Mouse (Mus musculus) embryonic facial prominence, embryonic 14.5 days (tissue): ENCODE data around the gene Slc5a11. TPM values are rescaled to one million over a fixed set of nuclear protein-coding genes. Genes with fewer than 3 reads are reported as not detected.

Experiments
- ATAC-seq: fragments of 200-750 bp; cut with Nextera tagmentation; 2 replicates; pipeline ENCODE4 v1.8.0; 2017; ENCODE audit warnings: low read depth, moderate number of reproducible peaks, moderate TSS enrichment
- DNase-seq: peaks from one replicate; pipeline ENCODE4 v3.0.0-alpha.2; 2015; ENCODE audit warnings: low spot score
- H3K27ac ChIP-seq: fragments of 300-500 bp; sonication (generic); replicated peaks from 2 replicates; pipeline ENCODE4 v1.5.1; 2014; ENCODE audit warnings: low read depth, mild to moderate bottlenecking, low read length, moderate library complexity
- H3K27me3 ChIP-seq: fragments of 300-500 bp; sonication (generic); replicated peaks from 2 replicates; pipeline ENCODE4 v1.6.1; 2014; ENCODE audit warnings: low read length; ENCODE audit not compliant: control insufficient read depth, insufficient read depth
- H3K36me3 ChIP-seq: fragments of 300-500 bp; sonication (generic); 2 replicates; pipeline ENCODE4 v1.6.1; 2014; ENCODE audit warnings: low read length, mixed read lengths; ENCODE audit not compliant: control insufficient read depth, insufficient read depth
- H3K4me1 ChIP-seq: fragments of 300-500 bp; sonication (generic); 2 replicates; pipeline ENCODE4 v1.6.1; 2014; ENCODE audit warnings: antibody characterized with exemption, low read length; ENCODE audit not compliant: control insufficient read depth, insufficient read depth
- H3K4me2 ChIP-seq: fragments of 300-500 bp; sonication (generic); 2 replicates; pipeline ENCODE4 v1.6.1; 2014; ENCODE audit warnings: low read depth, mild to moderate bottlenecking, low read length, moderate library complexity, mixed read lengths
- H3K4me3 ChIP-seq: fragments of 300-500 bp; sonication (generic); 2 replicates; pipeline ENCODE4 v1.5.1; 2014; ENCODE audit warnings: low read depth, mild to moderate bottlenecking, low read length
- H3K9ac ChIP-seq: fragments of 300-500 bp; sonication (generic); 2 replicates; pipeline ENCODE4 v1.6.1; 2014; ENCODE audit warnings: low read depth, mild to moderate bottlenecking, low read length, moderate library complexity, mixed read lengths
- H3K9me3 ChIP-seq: fragments of 300-500 bp; sonication (generic); 2 replicates; pipeline ENCODE4 v1.6.1; 2016; ENCODE audit warnings: low read length; ENCODE audit not compliant: control insufficient read depth
- WGBS: fragments of 180-500 bp; shearing (Covaris S2); extraction: QIAGEN DNeasy Blood & Tissue Kit; methylation state at CpG from one replicate; pipeline ENCODE4 v1.1.7; 2014; 5-methylcytosine and 5-hydroxymethylcytosine counted together
- polyA plus RNA-seq: library from polyadenylated mRNA; unstranded; fragments of >200 nt; fragmentation: Nextera tagmentation; extraction: Ambion mirVana; gene quantifications from 2 replicates; pipeline ENCODE4 v1.2.1, GENCODE M21; 2014

The Slc5a11 gene
- polyA plus RNA-seq, 1 experiment from 2014 or later, result 0.26 TPM

- 85% methylated on average over 7 of the region's 7 CpGs for WGBS
- H3K4me2 ChIP-seq, result no peak overlapping the region
- no peaks in the 10 kb centered on the region for H3K27me3 ChIP-seq
- DNase-seq (no peak), ATAC-seq (no peak)
- H3K36me3 ChIP-seq, result peaks cover 89% of the 10 kb centered on the region
- no peak overlapping the region for H3K9ac ChIP-seq
- H3K9me3 ChIP-seq, result no peaks in the 10 kb centered on the region
- H3K4me1 ChIP-seq, result no peaks in the 10 kb centered on the region
- H3K27ac ChIP-seq, result no peak overlapping the region
- H3K4me3 ChIP-seq, result no peak overlapping the region
These were observed 80.8 kb downstream of the Slc5a11 start for GRCm38 (mm10) chr7:123295423-123295822.

- H3K36me3 ChIP-seq, result peaks cover 84% of the 10 kb centered on the region
- H3K4me3 ChIP-seq, result no peak overlapping the region
- DNase-seq (no peak), ATAC-seq (no peak)
- WGBS, result 92% methylated on average over 6 of the region's 6 CpGs
- H3K27ac ChIP-seq, result no peak overlapping the region
- no peaks in the 10 kb centered on the region for H3K9me3 ChIP-seq
- H3K4me1 ChIP-seq, result no peaks in the 10 kb centered on the region
- no peaks in the 10 kb centered on the region for H3K27me3 ChIP-seq
- no peak overlapping the region for H3K4me2 ChIP-seq
- no peak overlapping the region for H3K9ac ChIP-seq
These were observed 81.5 kb downstream of the Slc5a11 start for GRCm38 (mm10) chr7:123296097-123296496.

DNA sequence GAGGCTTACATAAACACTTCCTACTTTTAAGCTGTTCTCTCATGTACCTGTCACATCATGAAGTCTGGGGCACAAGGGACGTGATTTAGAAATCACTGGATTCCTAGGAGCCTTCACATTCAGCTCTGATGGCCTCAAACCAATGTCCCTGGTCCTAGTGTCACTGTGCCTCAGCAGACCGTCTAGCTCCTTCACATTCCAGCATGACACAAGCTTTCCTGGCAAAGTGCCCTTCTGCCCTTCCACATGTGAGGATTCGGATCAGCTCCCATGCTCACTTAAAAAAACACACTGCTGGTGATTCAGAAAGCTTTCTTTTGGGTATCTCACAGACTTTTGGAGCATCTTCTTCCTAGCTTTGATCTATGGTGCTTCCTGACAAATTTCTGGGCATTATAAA lies 83.6 kb downstream of the Slc5a11 start:
- Histone ChIP-seq H3K4me1 (no peaks in the 10 kb centered on the region), H3K4me2 (no peak overlapping the region), H3K36me3 (peaks cover 67% of the 10 kb centered on the region), H3K9ac (no peak overlapping the region), H3K27ac (no peak overlapping the region), H3K9me3 (no peaks in the 10 kb centered on the region), H3K27me3 (no peaks in the 10 kb centered on the region), H3K4me3 (no peak overlapping the region)
- WGBS, result 59% methylated on average over 3 of the region's 3 CpGs
- ATAC-seq, result no peak
- DNase-seq, result no peak

- Histone ChIP-seq H3K9me3 (no peaks in the 10 kb centered on the region), H3K27me3 (no peaks in the 10 kb centered on the region), H3K4me3 (no peak overlapping the region), H3K4me2 (no peak overlapping the region), H3K9ac (no peak overlapping the region), H3K27ac (no peak overlapping the region), H3K4me1 (no peaks in the 10 kb centered on the region), H3K36me3 (peaks cover 71% of the 10 kb centered on the region)
- ATAC-seq (no peak), DNase-seq (no peak)
- WGBS, result 79% methylated on average over 3 of the region's 3 CpGs
These were observed 85.7 kb downstream of the Slc5a11 start for GRCm38 (mm10) chr7:123300258-123300657.

GRCm38 (mm10) chr7:123305397-123305796 lies 90.8 kb downstream of the Slc5a11 start:
- 87% methylated on average over 2 of the region's 2 CpGs for WGBS
- H3K36me3 ChIP-seq, result peaks cover 65% of the 10 kb centered on the region

DNA sequence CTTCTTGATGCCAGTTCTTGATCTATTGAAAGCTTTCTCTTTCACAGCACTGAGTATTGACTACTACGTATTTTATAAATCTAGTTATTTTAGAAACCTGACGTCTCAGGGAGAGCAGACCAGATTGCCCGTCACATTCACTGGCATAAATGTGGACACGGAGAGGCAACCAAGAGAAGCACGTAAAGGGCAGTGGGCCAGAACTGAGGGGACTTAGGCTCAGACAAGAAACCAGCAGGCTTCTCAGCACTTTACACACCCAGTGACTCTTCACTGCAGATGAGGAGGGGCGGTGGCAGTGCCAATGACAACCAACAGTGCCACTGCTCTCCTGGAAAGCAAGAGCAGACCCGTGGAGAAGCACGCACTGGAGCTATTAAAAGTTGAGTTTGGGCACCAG lies 92.7 kb downstream of the Slc5a11 start:
- WGBS, result 90% methylated on average over 8 of the region's 8 CpGs
- no peaks in the 10 kb centered on the region for H3K27me3 ChIP-seq
- no peak overlapping the region for H3K9ac ChIP-seq
- H3K4me3 ChIP-seq, result no peak overlapping the region
- no peaks in the 10 kb centered on the region for H3K9me3 ChIP-seq
- no peak overlapping the region for H3K4me2 ChIP-seq
- H3K36me3 ChIP-seq, result peaks cover 80% of the 10 kb centered on the region
- DNase-seq (no peak), ATAC-seq (no peak)
- no peak overlapping the region for H3K27ac ChIP-seq
- no peaks in the 10 kb centered on the region for H3K4me1 ChIP-seq

More at GRCm38 (mm10) chr7:123305397-123305796, 90.8 kb downstream of the Slc5a11 start:
- H3K27ac ChIP-seq, result no peak overlapping the region
- H3K9ac ChIP-seq, result no peak overlapping the region
- H3K9me3 ChIP-seq, result no peaks in the 10 kb centered on the region
- H3K4me2 ChIP-seq, result no peak overlapping the region
- no peaks in the 10 kb centered on the region for H3K4me1 ChIP-seq
- no peak overlapping the region for H3K4me3 ChIP-seq
- DNase-seq (no peak), ATAC-seq (no peak)
- no peaks in the 10 kb centered on the region for H3K27me3 ChIP-seq

GRCm38 (mm10) chr7:123307887-123308558 lies 93.4 kb downstream of the Slc5a11 start:
- DNase-seq (no peak), ATAC-seq (no peak)
- Histone ChIP-seq H3K4me2 (no peak overlapping the region), H3K27me3 (no peaks in the 10 kb centered on the region), H3K4me3 (no peak overlapping the region), H3K27ac (no peak overlapping the region), H3K9me3 (no peaks in the 10 kb centered on the region), H3K36me3 (peaks cover 88% of the 10 kb centered on the region), H3K9ac (no peak overlapping the region), H3K4me1 (no peaks in the 10 kb centered on the region)
- WGBS, result 94% methylated on average over 4 of the region's 4 CpGs

DNA sequence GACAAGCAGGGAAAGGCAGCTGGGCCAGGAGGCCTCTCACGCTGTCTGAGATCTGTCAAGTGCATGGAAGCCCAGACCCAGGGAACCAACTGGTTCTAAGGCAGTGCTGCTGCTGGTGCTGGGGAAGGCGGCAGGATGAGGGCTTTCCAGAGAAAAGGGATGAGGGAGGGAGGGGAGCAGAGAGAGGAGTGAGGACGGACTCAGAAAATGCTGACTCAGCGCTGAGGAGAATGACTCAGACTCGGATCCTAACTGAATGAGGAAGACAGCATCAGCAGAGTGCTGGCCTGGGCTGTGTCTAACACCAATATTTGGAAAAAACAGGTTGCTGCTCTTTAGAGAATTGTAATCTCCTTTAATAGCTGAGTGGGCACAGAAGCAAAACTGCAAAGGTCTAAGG lies 97.3 kb downstream of the Slc5a11 start:
- 78% methylated on average over 5 of the region's 5 CpGs for WGBS
- Histone ChIP-seq H3K9me3 (no peaks in the 10 kb centered on the region), H3K4me3 (no peak overlapping the region), H3K4me2 (no peak overlapping the region), H3K36me3 (peaks cover 73% of the 10 kb centered on the region), H3K27ac (no peak overlapping the region), H3K9ac (no peak overlapping the region), H3K27me3 (no peaks in the 10 kb centered on the region), H3K4me1 (no peaks in the 10 kb centered on the region)
- DNase-seq, result no peak
- no peak for ATAC-seq

- Histone ChIP-seq H3K27me3 (no peaks in the 10 kb centered on the region), H3K4me2 (no peak overlapping the region), H3K9me3 (no peaks in the 10 kb centered on the region), H3K27ac (no peak overlapping the region), H3K9ac (no peak overlapping the region), H3K4me3 (no peak overlapping the region), H3K36me3 (peaks cover 71% of the 10 kb centered on the region), H3K4me1 (no peaks in the 10 kb centered on the region)
- WGBS, result 75% methylated on average over 3 of the region's 3 CpGs
- ATAC-seq (no peak), DNase-seq (no peak)
These were observed 98.2 kb downstream of the Slc5a11 start for GRCm38 (mm10) chr7:123312738-123313137.
